Mouse (Mus musculus): ENCODE results near the gene Snrpa. TPM values are rescaled to one million over a fixed set of nuclear protein-coding genes. Genes with fewer than 3 reads are reported as not detected.
A peak's percentile ranks its signal among the peaks of the same experiment; 100 is the strongest.

Snrpa gene
- polyA plus RNA-seq, 1 experiment from 2014 or later: 150 TPM

DNA sequence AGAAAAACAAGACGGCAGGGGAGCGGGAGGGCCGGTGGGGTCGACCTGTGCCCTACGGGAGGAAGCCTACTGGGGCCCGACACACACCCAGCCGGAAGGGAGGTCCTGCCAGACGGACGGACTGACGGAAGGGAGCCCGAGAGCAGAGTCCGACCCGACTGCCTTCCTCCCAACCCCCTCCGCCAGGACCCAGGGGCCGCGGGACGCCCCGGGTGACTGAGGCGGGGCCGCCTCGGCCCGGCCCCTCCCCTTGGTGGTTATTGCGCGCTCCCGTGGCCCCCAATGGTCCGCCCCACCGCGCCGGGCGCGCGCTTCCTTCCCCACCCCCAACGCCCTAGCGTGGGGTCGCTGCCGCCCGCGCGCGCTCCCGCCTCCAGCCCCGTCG is 29.9 kb downstream of the Snrpa start:
- Histone ChIP-seq H3K9me3 (ENCODE audit: control insufficient read depth, low read length) (no peaks in the 10 kb centered on the region), H3K27ac (replicated peaks in 1 of 2; ENCODE audit: control insufficient read depth in 1 of 2, insufficient read depth in 1 of 2, low read depth in 2 of 2, low read length in 2 of 2) (peak overlapping the region; percentile 94 to 98), H3K27me3 (ENCODE audit: control insufficient read depth, insufficient read depth, low read length) (no peaks in the 10 kb centered on the region), H3K4me2 (ENCODE audit: low read length) (peak overlapping the region; percentile 83), H3K4me3 (ENCODE audit: control insufficient read depth in 1 of 2, insufficient read depth in 1 of 2, low read depth in 1 of 2, low read length in 2 of 2) (peak overlapping the region; percentile 72 to 77), H3K36me3 (ENCODE audit: control insufficient read depth, insufficient read depth, low read length) (peaks cover 46% of the 10 kb centered on the region), H3K9ac (ENCODE audit: low read length) (peak overlapping the region; percentile 87), H3K4me1 (ENCODE audit: control insufficient read depth in 2 of 2, insufficient read depth in 2 of 2, low read length in 2 of 2) (peaks cover 25 to 48% of the 10 kb centered on the region in 2 experiments)
- ATAC-seq (ENCODE audit: insufficient number of reproducible peaks, insufficient read depth, low FRiP score, low read depth): peak; percentile 81
- WGBS: 0% methylated on average over 33 of the region's 43 CpGs

DNA sequence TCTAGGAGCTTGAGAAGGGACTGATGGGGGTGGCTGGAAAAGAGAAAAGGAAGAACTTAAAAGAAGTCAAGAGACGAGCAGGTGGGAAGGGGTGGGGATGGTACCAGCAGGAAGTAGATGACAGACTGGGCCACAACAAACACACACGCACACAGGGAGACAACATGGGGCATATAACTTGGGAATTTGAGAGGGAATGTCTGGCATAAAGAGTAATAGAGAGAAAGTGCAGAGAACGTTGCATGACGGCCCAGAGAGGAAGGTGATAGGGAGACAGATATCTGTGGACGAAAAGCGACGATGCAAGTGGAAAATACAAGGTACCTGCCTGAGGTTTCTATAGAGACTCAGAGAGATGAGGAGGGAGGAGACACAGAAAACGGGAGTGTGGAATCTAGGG is 30.4 kb downstream of the Snrpa start:
- no peak for ATAC-seq (ENCODE audit: insufficient number of reproducible peaks, insufficient read depth, low FRiP score, low read depth)
- H3K36me3 ChIP-seq (ENCODE audit: control insufficient read depth, insufficient read depth, low read length): peaks cover 45% of the 10 kb centered on the region
- peak overlapping the region; percentile 87 for H3K9ac ChIP-seq (ENCODE audit: low read length)
- H3K27me3 ChIP-seq (ENCODE audit: control insufficient read depth, insufficient read depth, low read length): no peaks in the 10 kb centered on the region
- peak overlapping the region; percentile 83 for H3K4me2 ChIP-seq (ENCODE audit: low read length)
- H3K27ac ChIP-seq (replicated peaks in 1 of 2; ENCODE audit: control insufficient read depth in 1 of 2, insufficient read depth in 1 of 2, low read depth in 2 of 2, low read length in 2 of 2): peak overlapping the region; percentile 94 to 98
- no peaks in the 10 kb centered on the region for H3K9me3 ChIP-seq (ENCODE audit: control insufficient read depth, low read length)
- 1% methylated on average over 8 of the region's 8 CpGs for WGBS
- H3K4me1 ChIP-seq (ENCODE audit: control insufficient read depth in 2 of 2, insufficient read depth in 2 of 2, low read length in 2 of 2): peaks cover 29 to 53% of the 10 kb centered on the region in 2 experiments
- H3K4me3 ChIP-seq (ENCODE audit: control insufficient read depth in 1 of 2, insufficient read depth in 1 of 2, low read depth in 1 of 2, low read length in 2 of 2): peak overlapping the region; percentile 72 to 77

DNA sequence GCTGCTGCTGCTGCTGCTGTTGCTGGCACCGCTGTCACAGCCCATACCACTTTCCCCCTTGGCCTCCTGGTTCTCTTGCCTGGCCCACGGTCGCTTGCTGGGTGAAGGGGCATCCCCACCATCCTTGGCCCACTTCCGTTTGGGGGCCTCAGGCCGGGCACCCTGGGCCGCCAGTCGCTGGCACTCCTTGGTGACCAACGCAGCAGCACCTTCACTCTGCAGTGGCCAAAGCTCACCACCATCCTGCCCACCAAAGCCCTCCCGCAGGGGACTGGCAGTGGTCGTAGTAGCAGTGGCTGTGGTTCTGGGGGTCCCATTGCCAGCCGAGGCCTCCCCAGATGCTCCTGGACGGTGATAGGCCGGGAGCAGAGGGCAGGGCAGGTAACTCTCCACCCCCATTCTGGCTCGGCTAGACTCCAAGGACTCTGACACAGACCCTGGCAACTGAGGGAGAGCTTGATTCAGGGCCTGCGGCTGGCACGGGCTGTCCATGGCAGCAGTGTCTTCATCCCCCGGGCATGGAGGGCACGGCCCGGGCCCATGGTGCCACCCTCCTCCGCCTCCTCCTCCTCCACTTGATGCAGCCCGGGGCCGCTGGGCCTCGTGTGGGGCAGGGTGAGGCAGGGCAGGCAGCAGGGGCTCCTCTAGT is 30.9 kb downstream of the Snrpa start:
- Histone ChIP-seq H3K4me1 (ENCODE audit: control insufficient read depth in 2 of 2, insufficient read depth in 2 of 2, low read length in 2 of 2) (peaks cover 31 to 58% of the 10 kb centered on the region in 2 experiments), H3K36me3 (ENCODE audit: control insufficient read depth, insufficient read depth, low read length) (peaks cover 43% of the 10 kb centered on the region), H3K27me3 (ENCODE audit: control insufficient read depth, insufficient read depth, low read length) (no peaks in the 10 kb centered on the region), H3K4me2 (ENCODE audit: low read length) (peak overlapping the region; percentile 83), H3K9me3 (ENCODE audit: control insufficient read depth, low read length) (no peaks in the 10 kb centered on the region), H3K9ac (ENCODE audit: low read length) (peak overlapping the region; percentile 87), H3K4me3 (ENCODE audit: control insufficient read depth in 1 of 2, insufficient read depth in 1 of 2, low read depth in 1 of 2, low read length in 2 of 2) (peak overlapping the region; percentile 72 to 77), H3K27ac (replicated peaks in 1 of 2; ENCODE audit: control insufficient read depth in 1 of 2, insufficient read depth in 1 of 2, low read depth in 2 of 2, low read length in 2 of 2) (peak overlapping the region in 1 of 2 experiments; percentile 98; a peak in 1 of 4 replicates)
- ATAC-seq (ENCODE audit: insufficient number of reproducible peaks, insufficient read depth, low FRiP score, low read depth): no peak
- 71% methylated on average over 23 of the region's 23 CpGs for WGBS

DNA sequence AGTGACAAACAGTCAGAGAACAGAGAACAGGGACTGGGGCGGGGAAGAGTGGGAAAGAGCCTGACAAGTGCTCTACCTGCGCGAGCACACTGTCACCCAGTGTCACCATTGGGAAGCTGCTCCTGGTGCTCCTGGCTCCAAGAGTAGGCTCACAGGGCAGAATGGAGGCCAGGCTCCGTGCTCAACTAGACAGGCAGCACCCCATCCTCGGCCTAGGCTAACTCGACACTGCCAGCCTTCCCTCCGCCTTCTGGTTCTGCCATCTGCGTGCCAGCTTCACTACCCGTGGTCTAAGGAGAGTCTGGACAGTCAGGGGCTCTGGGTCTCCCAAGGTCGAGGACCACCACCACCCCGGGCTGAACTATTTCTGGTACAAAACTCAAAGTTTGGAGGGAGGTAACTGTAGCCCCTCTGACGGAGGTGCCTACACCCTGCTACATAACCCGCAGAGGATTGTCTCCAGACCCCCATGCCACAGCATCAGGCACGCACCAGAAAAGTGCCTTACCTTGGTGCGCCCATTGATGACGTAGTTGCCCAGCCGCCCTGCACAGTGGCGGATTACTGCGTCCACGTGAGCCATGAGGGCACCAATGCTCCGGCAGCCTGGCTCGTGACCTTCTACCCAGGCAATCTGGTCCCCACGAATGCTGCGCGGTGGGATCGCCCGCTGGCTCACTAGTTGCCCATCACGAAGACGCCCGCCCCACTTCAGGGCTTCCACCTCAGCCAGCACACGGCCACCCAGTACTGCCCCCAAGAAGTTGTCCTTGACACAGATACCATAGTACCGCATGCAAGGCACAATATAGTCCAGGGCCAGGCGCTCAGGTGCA is 31.7 kb downstream of the Snrpa start:
- H3K9ac ChIP-seq (ENCODE audit: low read length): peak overlapping the region; percentile 49
- H3K4me3 ChIP-seq (ENCODE audit: control insufficient read depth in 1 of 2, insufficient read depth in 1 of 2, low read depth in 1 of 2, low read length in 2 of 2): peak overlapping the region; percentile 5 to 77; a peak in 2 of 4 replicates
- H3K27ac ChIP-seq (replicated peaks in 1 of 2; ENCODE audit: control insufficient read depth in 1 of 2, insufficient read depth in 1 of 2, low read depth in 2 of 2, low read length in 2 of 2): no peak overlapping the region
- no peaks in the 10 kb centered on the region for H3K27me3 ChIP-seq (ENCODE audit: control insufficient read depth, insufficient read depth, low read length)
- H3K9me3 ChIP-seq (ENCODE audit: control insufficient read depth, low read length): no peaks in the 10 kb centered on the region
- ATAC-seq (ENCODE audit: insufficient number of reproducible peaks, insufficient read depth, low FRiP score, low read depth): no peak
- peaks cover 46% of the 10 kb centered on the region for H3K36me3 ChIP-seq (ENCODE audit: control insufficient read depth, insufficient read depth, low read length)
- H3K4me1 ChIP-seq (ENCODE audit: control insufficient read depth in 2 of 2, insufficient read depth in 2 of 2, low read length in 2 of 2): peaks cover 32 to 61% of the 10 kb centered on the region in 2 experiments
- 75% methylated on average over 31 of the region's 33 CpGs for WGBS
- peak overlapping the region; percentile 83 for H3K4me2 ChIP-seq (ENCODE audit: low read length)

DNA sequence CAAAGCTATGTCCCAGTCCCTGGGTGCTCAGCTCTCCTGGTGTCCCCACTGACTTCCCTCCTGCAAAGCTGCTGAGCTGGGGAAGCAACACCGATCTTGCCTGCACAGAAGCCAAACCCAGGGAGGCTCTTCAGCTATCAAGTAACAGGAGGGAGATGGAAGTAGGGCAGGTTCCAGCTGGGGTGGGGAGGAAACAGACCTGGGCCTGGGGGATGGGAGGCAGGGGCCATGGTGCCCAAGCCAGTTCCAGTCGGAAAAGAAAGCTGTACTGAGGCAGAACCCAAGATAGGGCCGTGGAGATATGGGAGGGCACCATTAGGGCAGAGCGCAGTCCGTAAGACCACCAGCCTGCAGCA is 32.6 kb downstream of the Snrpa start:
- Histone ChIP-seq H3K27me3 (ENCODE audit: control insufficient read depth, insufficient read depth, low read length) (no peaks in the 10 kb centered on the region), H3K4me1 (ENCODE audit: control insufficient read depth in 2 of 2, insufficient read depth in 2 of 2, low read length in 2 of 2) (peaks cover 32 to 61% of the 10 kb centered on the region in 2 experiments), H3K9ac (ENCODE audit: low read length) (peak overlapping the region; percentile 49), H3K27ac (replicated peaks in 1 of 2; ENCODE audit: control insufficient read depth in 1 of 2, insufficient read depth in 1 of 2, low read depth in 2 of 2, low read length in 2 of 2) (no peak overlapping the region), H3K4me2 (ENCODE audit: low read length) (peak overlapping the region; percentile 83), H3K9me3 (ENCODE audit: control insufficient read depth, low read length) (no peaks in the 10 kb centered on the region), H3K4me3 (ENCODE audit: control insufficient read depth in 1 of 2, insufficient read depth in 1 of 2, low read depth in 1 of 2, low read length in 2 of 2) (no peak overlapping the region), H3K36me3 (ENCODE audit: control insufficient read depth, insufficient read depth, low read length) (peaks cover 55% of the 10 kb centered on the region)
- no peak for ATAC-seq (ENCODE audit: insufficient number of reproducible peaks, insufficient read depth, low FRiP score, low read depth)
- 54% methylated on average over 5 of the region's 5 CpGs for WGBS

DNA sequence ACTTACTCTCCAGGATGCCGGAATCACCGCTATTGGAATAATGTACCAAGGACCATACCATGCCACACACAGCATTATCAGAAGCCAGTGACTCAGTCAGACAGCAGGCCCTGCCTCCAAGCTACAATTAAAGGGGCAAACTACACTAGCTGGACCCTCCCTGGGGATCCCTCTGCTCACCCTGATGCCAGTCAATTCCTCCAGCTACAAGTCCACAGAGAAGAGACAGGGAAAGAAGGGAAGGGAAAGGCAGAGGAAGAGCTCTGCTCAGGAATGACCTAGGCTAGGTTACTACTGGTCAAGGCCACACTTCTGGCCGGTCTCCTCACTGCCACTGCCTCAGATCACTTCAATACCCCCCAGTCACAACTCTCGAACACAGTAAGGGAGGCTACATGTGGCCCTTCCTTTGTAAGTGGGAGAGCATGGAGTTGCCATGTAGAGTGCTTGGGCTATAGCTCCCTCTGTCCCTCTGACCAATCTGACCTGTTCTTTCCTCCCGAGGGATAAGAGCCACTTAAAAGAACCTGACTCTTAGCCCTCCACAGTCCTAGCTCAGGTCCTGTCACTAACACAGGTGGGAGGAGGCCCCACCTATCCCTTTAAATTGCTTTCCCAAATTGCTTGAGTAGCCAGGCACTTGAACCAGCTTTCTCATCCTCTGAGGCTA is 33.2 kb downstream of the Snrpa start:
- Histone ChIP-seq H3K27ac (replicated peaks in 1 of 2; ENCODE audit: control insufficient read depth in 1 of 2, insufficient read depth in 1 of 2, low read depth in 2 of 2, low read length in 2 of 2) (no peak overlapping the region), H3K4me3 (ENCODE audit: control insufficient read depth in 1 of 2, insufficient read depth in 1 of 2, low read depth in 1 of 2, low read length in 2 of 2) (no peak overlapping the region), H3K36me3 (ENCODE audit: control insufficient read depth, insufficient read depth, low read length) (peaks cover 60% of the 10 kb centered on the region), H3K9me3 (ENCODE audit: control insufficient read depth, low read length) (no peaks in the 10 kb centered on the region), H3K27me3 (ENCODE audit: control insufficient read depth, insufficient read depth, low read length) (no peaks in the 10 kb centered on the region), H3K4me1 (ENCODE audit: control insufficient read depth in 2 of 2, insufficient read depth in 2 of 2, low read length in 2 of 2) (peaks cover 32 to 60% of the 10 kb centered on the region in 2 experiments), H3K4me2 (ENCODE audit: low read length) (peak overlapping the region; percentile 83), H3K9ac (ENCODE audit: low read length) (peak overlapping the region; percentile 49)
- ATAC-seq (ENCODE audit: insufficient number of reproducible peaks, insufficient read depth, low FRiP score, low read depth): no peak
- WGBS: 81% methylated on average over 5 of the region's 5 CpGs

DNA sequence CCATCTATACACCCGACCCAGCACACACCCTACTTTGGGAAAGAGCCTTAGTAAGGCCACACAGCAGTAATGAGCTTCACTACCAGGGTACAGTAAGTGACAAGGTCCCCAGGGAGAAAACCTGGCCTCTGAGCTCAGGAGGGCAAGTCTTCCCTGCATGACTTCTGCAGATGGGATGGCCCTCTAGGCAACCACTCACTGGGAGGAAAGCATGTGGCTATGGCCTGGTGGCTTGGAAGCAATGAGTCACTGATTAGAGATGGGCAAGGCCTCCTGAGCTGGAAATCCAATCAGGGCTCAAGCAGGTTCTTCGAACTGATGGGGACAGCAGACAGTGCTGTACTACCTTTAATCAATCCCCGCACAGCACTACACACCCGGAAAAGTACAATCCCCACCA is 34.3 kb downstream of the Snrpa start:
- WGBS: 78% methylated on average over 4 of the region's 4 CpGs

More for the DNA sequence above, 34.3 kb downstream of the Snrpa start:
- Histone ChIP-seq H3K27me3 (ENCODE audit: control insufficient read depth, insufficient read depth, low read length) (no peaks in the 10 kb centered on the region), H3K4me3 (ENCODE audit: control insufficient read depth in 1 of 2, insufficient read depth in 1 of 2, low read depth in 1 of 2, low read length in 2 of 2) (no peak overlapping the region), H3K9me3 (ENCODE audit: control insufficient read depth, low read length) (no peaks in the 10 kb centered on the region), H3K36me3 (ENCODE audit: control insufficient read depth, insufficient read depth, low read length) (peaks cover 69% of the 10 kb centered on the region), H3K4me1 (ENCODE audit: control insufficient read depth in 2 of 2, insufficient read depth in 2 of 2, low read length in 2 of 2) (peaks cover 25 to 53% of the 10 kb centered on the region in 2 experiments), H3K27ac (replicated peaks in 1 of 2; ENCODE audit: control insufficient read depth in 1 of 2, insufficient read depth in 1 of 2, low read depth in 2 of 2, low read length in 2 of 2) (no peak overlapping the region), H3K4me2 (ENCODE audit: low read length) (no peak overlapping the region), H3K9ac (ENCODE audit: low read length) (no peak overlapping the region)
- ATAC-seq (ENCODE audit: insufficient number of reproducible peaks, insufficient read depth, low FRiP score, low read depth): no peak
